Mouse (Mus musculus) ES-E14 (cell line): ENCODE data around the gene Trim44.

Experiments
- CHD2 ChIP-seq: IDR thresholded peaks from 2 replicates; pipeline ENCODE4 v1.6.1; 2014; ENCODE audit warnings: mild to moderate bottlenecking, low read depth, low read length, inconsistent platforms
- ZNF384 ChIP-seq: IDR thresholded peaks from 2 replicates; pipeline ENCODE4 v1.6.1; 2012; ENCODE audit warnings: low read depth, low read length, inconsistent platforms

DNA sequence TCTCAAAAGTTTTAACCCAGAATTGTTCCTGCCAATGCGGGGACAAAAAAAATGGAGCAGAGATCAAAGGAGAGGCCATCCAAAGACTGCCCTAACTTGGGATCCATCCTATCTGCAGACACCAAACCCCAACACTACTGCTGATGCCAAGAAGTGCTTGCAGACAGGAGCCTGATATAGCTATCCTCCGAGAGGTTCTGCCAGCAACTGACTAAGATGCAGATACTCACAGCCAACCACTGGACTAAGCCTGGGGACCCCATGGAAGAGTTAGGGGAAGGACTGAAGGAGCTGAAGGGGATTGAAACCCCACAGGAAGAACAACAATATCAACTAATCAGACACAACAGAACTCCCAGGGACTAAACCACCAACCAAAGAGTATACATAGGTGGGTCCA is 30.3 kb downstream of the Trim44 start:
- no peak for TF ChIP-seq CHD2
- no peak for TF ChIP-seq ZNF384
